Mouse (Mus musculus): ENCODE measurements around the gene Ctsw. TPM values are rescaled to one million over a fixed set of nuclear protein-coding genes. Genes with fewer than 3 reads are reported as not detected.

Ctsw gene
- total RNA-seq, 2 experiments from 2014 or later = 5.7 to 5.9 TPM

- peak; percentile 62 for ATAC-seq (ENCODE audit: poor library complexity, severe bottlenecking)
Observed at GRCm38 (mm10) chr19:5488878-5489571, 20.7 kb upstream of the Ctsw start.

GRCm38 (mm10) chr19:5487768-5488550, 19.7 kb upstream of the Ctsw start, which contains the start of gene Mus81:
Mus81 (minus strand) TSS chr19:5488402.
- ATAC-seq (ENCODE audit: poor library complexity, severe bottlenecking) = peak; percentile 33

GRCm38 (mm10) chr19:5486771-5487170, 18.5 kb upstream of the Ctsw start:
- no peak for ATAC-seq (ENCODE audit: poor library complexity, severe bottlenecking)

- no peak for ATAC-seq (ENCODE audit: poor library complexity, severe bottlenecking)
Observed at GRCm38 (mm10) chr19:5486286-5486685, 18.0 kb upstream of the Ctsw start.

DNA sequence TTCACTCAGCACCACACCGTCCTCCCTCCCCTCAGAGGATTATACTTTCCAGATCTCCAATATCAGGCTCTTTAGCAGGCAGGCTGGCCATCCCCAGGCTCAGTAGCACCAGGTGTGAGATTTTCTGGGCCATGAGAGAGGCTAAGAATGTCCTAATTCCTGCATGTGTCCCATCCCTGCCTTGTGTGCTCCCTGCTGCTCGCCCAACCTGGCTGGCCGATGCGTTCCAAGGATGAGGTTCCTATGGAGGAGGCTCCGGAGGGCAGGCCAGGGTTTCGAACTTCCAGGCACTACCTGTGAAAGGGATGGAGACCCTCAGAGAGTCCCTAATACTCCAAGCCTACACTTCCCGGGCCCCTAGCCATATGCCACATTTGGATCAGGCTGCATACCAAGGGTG, 17.5 kb upstream of the Ctsw start:
- no peak for ATAC-seq (ENCODE audit: poor library complexity, severe bottlenecking)

DNA sequence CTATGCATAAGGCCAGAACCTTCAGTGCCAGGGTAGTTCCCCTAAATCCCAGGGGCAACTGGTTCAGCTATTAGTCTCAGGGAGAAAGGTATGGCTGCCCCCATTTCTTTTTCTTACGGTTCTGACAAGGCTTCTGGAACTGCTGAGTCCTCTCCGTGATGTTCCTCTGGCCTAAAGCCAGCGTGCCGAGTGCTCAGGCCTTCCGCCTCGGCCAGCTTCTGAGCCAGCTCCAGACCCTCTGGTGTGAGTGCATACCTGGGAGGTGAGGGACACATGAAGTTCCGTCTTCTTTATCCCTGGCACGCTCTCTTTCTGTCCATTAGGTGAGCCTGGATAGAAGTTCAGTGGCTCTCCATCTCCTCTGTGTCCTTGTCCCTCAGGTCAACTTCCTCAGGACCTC, 17.1 kb upstream of the Ctsw start:
- ATAC-seq (ENCODE audit: poor library complexity, severe bottlenecking) = no peak

GRCm38 (mm10) chr19:5484496-5484895, 16.2 kb upstream of the Ctsw start:
- no peak for ATAC-seq (ENCODE audit: poor library complexity, severe bottlenecking)

DNA sequence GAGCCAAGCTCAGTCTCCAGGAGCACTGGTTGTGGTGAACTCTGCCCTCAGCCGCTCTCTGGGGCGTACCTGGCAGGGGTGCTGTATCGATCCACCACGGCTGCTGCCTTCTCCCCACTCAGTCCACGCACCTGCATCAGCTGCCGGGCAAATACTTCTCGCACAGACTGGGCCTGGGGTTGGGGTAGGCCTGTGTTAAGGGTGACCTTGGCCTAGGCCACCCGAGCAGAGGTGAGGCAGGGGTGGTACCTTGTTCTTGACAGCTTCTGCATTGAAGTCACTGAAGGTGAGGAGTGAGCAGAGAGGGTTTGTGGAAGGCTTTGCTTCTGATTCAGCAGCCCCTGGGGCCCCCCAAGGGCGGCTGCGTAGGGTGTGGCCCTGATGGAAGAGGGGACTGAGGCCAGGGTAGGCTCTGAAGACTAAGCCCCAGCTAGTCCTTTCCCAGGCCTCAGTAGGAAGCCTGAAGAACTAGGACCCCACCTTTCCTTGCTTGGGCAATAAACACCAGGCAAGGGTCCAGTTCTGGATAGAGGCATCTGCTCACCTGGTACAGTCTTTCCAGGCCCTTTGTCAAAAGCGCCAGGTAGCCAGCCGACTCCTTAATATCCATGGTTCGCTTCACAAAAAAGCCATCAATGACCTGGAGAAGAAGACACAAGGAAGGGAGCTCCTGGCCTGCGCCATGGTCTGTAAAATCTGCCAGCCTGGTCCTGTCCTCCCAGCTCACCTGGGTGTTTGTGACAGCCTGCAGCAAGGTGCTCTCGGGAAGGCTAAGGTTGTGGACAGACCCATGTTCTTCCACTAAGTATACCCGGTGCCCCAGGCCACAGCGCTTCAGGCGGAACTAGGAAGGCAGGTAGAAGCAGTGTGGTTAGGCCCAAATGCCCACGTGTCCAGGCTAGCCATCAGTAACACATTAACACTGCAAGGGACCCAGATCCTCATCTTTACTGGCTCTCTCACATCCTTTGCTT, 15.4 kb upstream of the Ctsw start:
- no peak for ATAC-seq (ENCODE audit: poor library complexity, severe bottlenecking)

DNA sequence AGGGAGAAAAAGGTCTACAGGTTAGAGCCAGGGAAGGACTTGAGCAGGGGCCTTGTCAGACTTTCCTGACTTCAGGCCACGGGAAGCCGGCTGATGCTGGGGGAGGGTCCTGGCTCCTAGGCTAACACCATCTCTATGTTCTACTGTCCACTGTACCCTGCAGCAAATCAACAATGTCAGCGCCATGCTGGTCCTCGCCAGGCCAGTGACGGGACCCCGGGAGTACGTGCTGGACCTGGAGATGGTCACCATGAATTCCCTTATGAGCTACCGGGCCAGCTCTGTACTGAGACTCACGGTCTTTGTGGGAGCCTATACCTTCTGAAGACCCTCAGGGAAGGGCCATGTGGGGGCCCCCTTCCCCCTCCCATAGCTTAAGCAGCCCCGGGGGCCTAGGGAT, 13.1 kb upstream of the Ctsw start:
- ATAC-seq (ENCODE audit: poor library complexity, severe bottlenecking) = no peak

DNA sequence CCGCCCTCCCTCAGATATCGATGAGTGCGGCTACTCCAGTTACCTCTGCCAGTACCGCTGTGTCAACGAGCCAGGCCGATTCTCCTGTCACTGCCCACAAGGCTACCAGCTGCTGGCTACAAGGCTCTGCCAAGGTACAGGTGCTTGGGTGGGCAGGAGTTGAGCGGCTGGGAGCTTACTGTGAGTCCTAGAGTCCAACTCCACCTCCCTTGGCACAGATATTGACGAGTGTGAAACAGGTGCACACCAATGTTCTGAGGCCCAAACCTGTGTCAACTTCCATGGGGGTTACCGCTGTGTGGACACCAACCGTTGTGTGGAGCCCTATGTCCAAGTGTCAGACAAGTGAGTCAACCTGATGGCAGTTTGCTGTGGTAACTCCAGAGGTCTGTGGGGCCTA, 11.7 kb upstream of the Ctsw start:
- ATAC-seq (ENCODE audit: poor library complexity, severe bottlenecking) = no peak

- ATAC-seq (ENCODE audit: poor library complexity, severe bottlenecking) = no peak
Observed at GRCm38 (mm10) chr19:5477668-5478300, 9.5 kb upstream of the Ctsw start.

GRCm38 (mm10) chr19:5477004-5477667, 8.8 kb upstream of the Ctsw start:
- ATAC-seq (ENCODE audit: poor library complexity, severe bottlenecking) = no peak

GRCm38 (mm10) chr19:5475069-5475714, 6.9 kb upstream of the Ctsw start:
- ATAC-seq (ENCODE audit: poor library complexity, severe bottlenecking) = no peak

- ATAC-seq (ENCODE audit: poor library complexity, severe bottlenecking) = no peak
Observed at GRCm38 (mm10) chr19:5474281-5475068, 6.2 kb upstream of the Ctsw start.

DNA sequence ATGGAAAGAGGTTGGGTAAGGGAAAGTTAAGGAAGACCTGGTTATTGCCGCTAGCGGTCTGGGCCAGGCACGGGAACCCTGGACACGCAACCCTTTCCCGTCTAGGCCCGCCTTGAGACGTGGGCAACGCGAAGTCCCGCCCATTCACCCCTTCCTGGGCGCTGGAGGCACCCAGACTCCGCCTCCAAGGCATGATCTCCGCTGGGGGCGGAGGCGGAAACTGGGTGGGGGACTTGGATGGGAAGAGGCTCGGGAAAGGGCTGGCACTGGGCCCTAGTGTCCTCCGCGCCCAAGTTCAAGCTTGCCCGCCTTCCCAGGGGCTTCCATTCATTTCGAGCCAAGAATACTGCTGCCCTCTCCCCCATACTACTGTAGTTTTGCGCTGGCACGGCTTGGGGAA, 5.4 kb upstream of the Ctsw start, which contains the start of gene Efemp2:
Efemp2 (plus strand) TSS at position 235 of the 400 bp plus-strand sequence.
- ATAC-seq (ENCODE audit: poor library complexity, severe bottlenecking) = peak; percentile 75

DNA sequence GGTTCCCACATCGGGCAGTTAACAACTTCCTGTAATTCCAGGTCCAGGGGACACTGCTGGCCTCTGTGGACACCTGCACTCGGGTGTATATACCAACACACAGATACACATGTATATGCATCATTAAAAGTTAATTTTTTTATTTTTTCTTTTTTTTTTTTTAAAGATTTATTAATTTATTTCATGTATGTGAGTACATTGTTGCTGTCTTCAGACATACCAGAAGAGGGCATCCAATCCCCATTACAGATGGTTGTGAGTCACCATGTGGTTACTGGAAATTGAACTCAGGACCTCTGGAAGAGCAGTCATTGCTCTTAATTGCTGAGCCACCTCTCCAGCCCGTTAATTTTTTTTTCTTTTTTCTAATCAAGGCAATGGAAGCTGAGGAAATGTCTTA, 4.5 kb upstream of the Ctsw start:
- no peak for ATAC-seq (ENCODE audit: poor library complexity, severe bottlenecking)

GRCm38 (mm10) chr19:5471846-5472245, 3.5 kb upstream of the Ctsw start:
- ATAC-seq (ENCODE audit: poor library complexity, severe bottlenecking) = no peak

- ATAC-seq (ENCODE audit: poor library complexity, severe bottlenecking) = peak; percentile 43; the same call in 1 of the 2 replicates
Observed at GRCm38 (mm10) chr19:5466916-5467500, 1.3 kb downstream of the Ctsw start.
